Mouse (Mus musculus): Measurements from ENCODE around the gene Vti1a.

DNA sequence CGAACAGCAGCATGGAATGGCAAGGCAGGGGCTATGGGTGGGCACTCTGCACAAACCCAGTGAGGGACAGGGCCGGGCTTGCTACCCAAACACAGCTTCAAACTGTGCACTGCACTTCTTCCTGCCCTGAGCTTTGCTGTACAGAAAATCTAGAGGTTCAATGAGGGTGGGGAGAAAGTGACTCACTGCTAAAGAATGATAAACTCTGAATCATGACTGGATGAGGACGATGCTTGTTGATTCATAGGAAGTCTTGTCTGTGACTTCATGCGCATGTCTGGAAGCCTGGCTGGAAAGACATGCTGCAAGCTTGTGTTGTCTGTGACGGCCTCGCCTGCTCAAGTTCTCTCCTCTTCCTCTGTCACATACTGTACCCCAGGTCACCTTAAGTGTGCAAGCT lies 226.4 kb downstream of the Vti1a start:
- no peak for TF ChIP-seq ZNF384 (IDR thresholded peaks at IDR 0.05; ENCODE audit: low read depth, low read length)
- TF ChIP-seq MAFK (IDR thresholded peaks at IDR 0.05; ENCODE audit: insufficient read depth, low read depth, low read length): no peak

Data from ES-E14 (cell line).